Mouse (Mus musculus): Measurements from ENCODE around the gene Tcea3. TPM values are rescaled to one million over a fixed set of nuclear protein-coding genes. Genes with fewer than 3 reads are reported as not detected.
A peak's percentile ranks its signal among the peaks of the same experiment; 100 is the strongest.

Tcea3 gene
- total and polyA plus RNA-seq, 2 experiments from 2014 or later = 0.48 to 1.9 TPM

DNA sequence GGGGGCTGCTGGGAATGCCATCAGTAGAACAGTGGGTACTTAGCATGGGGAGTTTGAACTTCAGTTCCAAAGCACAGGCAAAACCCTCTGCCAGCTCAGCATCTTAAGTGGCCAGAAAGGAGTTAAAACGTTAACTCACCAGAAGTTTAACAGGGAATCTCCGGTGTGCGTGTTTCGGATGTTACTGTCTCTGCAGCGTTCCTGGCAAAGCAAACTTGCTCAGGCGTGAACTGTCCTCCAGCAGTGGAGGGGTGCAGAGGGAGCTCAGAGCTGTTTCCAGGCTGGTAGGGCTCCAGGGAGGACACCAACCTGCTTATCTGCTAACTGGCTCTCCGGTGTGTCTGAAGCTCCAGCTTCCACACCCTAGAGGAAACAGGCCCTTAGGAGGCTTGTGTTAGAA is 48.4 kb downstream of the Tcea3 start:
- no peak overlapping the region for H3K9ac ChIP-seq
- ATAC-seq (no peak), DNase-seq (no peak)
- no peak overlapping the region for H3K27ac ChIP-seq (ENCODE audit: low read depth, low read length)
- H3K4me3 ChIP-seq (ENCODE audit: low read depth, low read length) = no peak overlapping the region
- no peak for TF ChIP-seq CTCF (IDR thresholded peaks at IDR 0.05; ENCODE audit: low read depth)
- H3K27me3 ChIP-seq (ENCODE audit: insufficient read depth, low read length) = no peaks in the 10 kb centered on the region
- no peaks in the 10 kb centered on the region for H3K9me3 ChIP-seq (ENCODE audit: low read length)
- H3K4me2 ChIP-seq (ENCODE audit: low read depth) = no peak overlapping the region
- H3K4me1 ChIP-seq (ENCODE audit: insufficient read depth) = no peaks in the 10 kb centered on the region
- WGBS = 73% methylated on average over 7 of the region's 7 CpGs
- peaks cover 41% of the 10 kb centered on the region for H3K36me3 ChIP-seq (ENCODE audit: insufficient read depth)

- H3K9ac ChIP-seq = no peak overlapping the region
- H3K4me3 ChIP-seq (ENCODE audit: low read depth, low read length) = no peak overlapping the region
- TF ChIP-seq CTCF (IDR thresholded peaks at IDR 0.05; ENCODE audit: low read depth) = no peak
- ATAC-seq = no peak
- no peak overlapping the region for H3K27ac ChIP-seq (ENCODE audit: low read depth, low read length)
- 86% methylated on average over 4 of the region's 4 CpGs for WGBS
- H3K4me1 ChIP-seq (ENCODE audit: insufficient read depth) = no peaks in the 10 kb centered on the region
- H3K27me3 ChIP-seq (ENCODE audit: insufficient read depth, low read length) = no peaks in the 10 kb centered on the region
- no peak for DNase-seq
- no peaks in the 10 kb centered on the region for H3K9me3 ChIP-seq (ENCODE audit: low read length)
- no peaks in the 10 kb centered on the region for H3K36me3 ChIP-seq (ENCODE audit: insufficient read depth)
- H3K4me2 ChIP-seq (ENCODE audit: low read depth) = no peak overlapping the region
Measured at GRCm38 (mm10) chr4:136302462-136302861, 54.9 kb downstream of the Tcea3 start.

GRCm38 (mm10) chr4:136304181-136304580 is 56.7 kb downstream of the Tcea3 start:
- no peak overlapping the region for H3K27ac ChIP-seq (ENCODE audit: low read depth, low read length)
- H3K27me3 ChIP-seq (ENCODE audit: insufficient read depth, low read length) = no peaks in the 10 kb centered on the region
- no peak for TF ChIP-seq CTCF (IDR thresholded peaks at IDR 0.05; ENCODE audit: low read depth)
- H3K9ac ChIP-seq = no peak overlapping the region; the same call in 1 of the 2 replicates
- no peak overlapping the region for H3K4me2 ChIP-seq (ENCODE audit: low read depth)
- H3K4me3 ChIP-seq (ENCODE audit: low read depth, low read length) = no peak overlapping the region
- H3K4me1 ChIP-seq (ENCODE audit: insufficient read depth) = no peaks in the 10 kb centered on the region
- WGBS = 49% methylated on average over 2 of the region's 2 CpGs
- H3K9me3 ChIP-seq (ENCODE audit: low read length) = no peaks in the 10 kb centered on the region
- H3K36me3 ChIP-seq (ENCODE audit: insufficient read depth) = no peaks in the 10 kb centered on the region
- no peak for ATAC-seq
- DNase-seq = no peak

GRCm38 (mm10) chr4:136308355-136308754 is 60.8 kb downstream of the Tcea3 start:
- no peak overlapping the region for H3K4me2 ChIP-seq (ENCODE audit: low read depth)
- H3K9ac ChIP-seq = no peak overlapping the region
- no peaks in the 10 kb centered on the region for H3K36me3 ChIP-seq (ENCODE audit: insufficient read depth)
- WGBS = 59% methylated on average over 2 of the region's 2 CpGs
- H3K27ac ChIP-seq (ENCODE audit: low read depth, low read length) = no peak overlapping the region
- ATAC-seq = no peak
- peaks cover 9% of the 10 kb centered on the region for H3K4me1 ChIP-seq (ENCODE audit: insufficient read depth)
- no peak overlapping the region for H3K4me3 ChIP-seq (ENCODE audit: low read depth, low read length)
- H3K9me3 ChIP-seq (ENCODE audit: low read length) = no peaks in the 10 kb centered on the region
- peak; percentile 44 for TF ChIP-seq CTCF (IDR thresholded peaks at IDR 0.05; ENCODE audit: low read depth)
- no peak for DNase-seq
- H3K27me3 ChIP-seq (ENCODE audit: insufficient read depth, low read length) = no peaks in the 10 kb centered on the region

- no peaks in the 10 kb centered on the region for H3K9me3 ChIP-seq (ENCODE audit: low read length)
- H3K4me2 ChIP-seq (ENCODE audit: low read depth) = peak overlapping the region; percentile 59
- peak overlapping the region; percentile 67 for H3K9ac ChIP-seq
- ATAC-seq = no peak
- H3K36me3 ChIP-seq (ENCODE audit: insufficient read depth) = no peaks in the 10 kb centered on the region
- H3K4me1 ChIP-seq (ENCODE audit: insufficient read depth) = peaks cover 15% of the 10 kb centered on the region
- H3K27me3 ChIP-seq (ENCODE audit: insufficient read depth, low read length) = no peaks in the 10 kb centered on the region
- WGBS = 8% methylated on average over 11 of the region's 11 CpGs
- H3K4me3 ChIP-seq (ENCODE audit: low read depth, low read length) = peak overlapping the region; percentile 97
- TF ChIP-seq CTCF (IDR thresholded peaks at IDR 0.05; ENCODE audit: low read depth) = no peak
- DNase-seq = no peak
- peak overlapping the region; percentile 92 for H3K27ac ChIP-seq (ENCODE audit: low read depth, low read length)
Measured at GRCm38 (mm10) chr4:136309780-136310179, 62.3 kb downstream of the Tcea3 start.

GRCm38 (mm10) chr4:136310229-136311041 is 62.9 kb downstream of the Tcea3 start, which contains the start of gene Hnrnpr:
Hnrnpr (plus strand) TSS chr4:136310942.
- H3K27ac ChIP-seq (ENCODE audit: low read depth, low read length) = peak within 1 kb of the TSS; percentile 97
- H3K9me3 ChIP-seq (ENCODE audit: low read length) = no peaks in the 10 kb centered on the region
- peak; percentile 100 for ATAC-seq
- H3K4me3 ChIP-seq (ENCODE audit: low read depth, low read length) = peak within 1 kb of the TSS; percentile 97
- DNase-seq = peak; percentile 99
- H3K4me2 ChIP-seq (ENCODE audit: low read depth) = peak within 1 kb of the TSS; percentile 80
- H3K9ac ChIP-seq = peak within 1 kb of the TSS; percentile 96
- no peak for TF ChIP-seq CTCF (IDR thresholded peaks at IDR 0.05; ENCODE audit: low read depth)
- H3K27me3 ChIP-seq (ENCODE audit: insufficient read depth, low read length) = no peaks in the 10 kb centered on the region
- no peaks in the 10 kb centered on the region for H3K36me3 ChIP-seq (ENCODE audit: insufficient read depth)
- peaks cover 18% of the 10 kb centered on the region for H3K4me1 ChIP-seq (ENCODE audit: insufficient read depth)
- WGBS = 1% methylated on average over 59 of the region's 65 CpGs
